Mouse (Mus musculus) retina, adult 2 months (tissue): ENCODE measurements at regions not wholly inside any gene's neighbourhood (a gene's known extent, or its start where the extent isn't known, plus 50 kb on each side); places are given as distances from the start of the nearest gene placed in this dataset.

Experiments
- DNase-seq: peaks from one replicate; pipeline ENCODE4 v3.0.0-alpha.2; 2012; ENCODE audit warnings: low read depth, low spot score

GRCm38 (mm10) chr13:101019272-101019676 lies 186.0 kb upstream of the Slc30a5 start:
- no peak for DNase-seq

- no peak for DNase-seq
These were observed 183.8 kb upstream of the Slc30a5 start for GRCm38 (mm10) chr13:101017041-101017440.

- DNase-seq, result no peak
These were observed 183.0 kb upstream of the Slc30a5 start for GRCm38 (mm10) chr13:101016181-101016580.

GRCm38 (mm10) chr13:101015435-101015834 lies 182.2 kb upstream of the Slc30a5 start:
- DNase-seq, result no peak

DNA sequence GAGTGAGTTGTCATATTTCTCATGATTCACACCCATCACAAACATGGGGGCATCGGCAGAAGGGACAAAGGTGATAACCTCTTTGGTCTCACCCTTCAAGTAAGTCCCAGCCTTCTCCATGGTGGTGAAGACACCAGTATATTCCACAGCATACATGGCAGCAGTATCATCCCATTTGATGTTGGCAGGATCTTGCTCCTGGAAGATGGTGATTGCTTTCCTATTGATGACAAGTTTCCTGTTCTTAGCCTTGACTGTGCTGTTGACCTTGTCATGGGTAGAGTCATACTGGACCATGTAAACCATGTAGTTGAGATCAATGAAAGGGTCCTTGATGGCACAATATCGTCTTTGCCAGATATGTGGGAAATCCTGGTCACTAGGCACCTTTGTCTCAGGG lies 180.4 kb upstream of the Slc30a5 start:
- no peak for DNase-seq

DNA sequence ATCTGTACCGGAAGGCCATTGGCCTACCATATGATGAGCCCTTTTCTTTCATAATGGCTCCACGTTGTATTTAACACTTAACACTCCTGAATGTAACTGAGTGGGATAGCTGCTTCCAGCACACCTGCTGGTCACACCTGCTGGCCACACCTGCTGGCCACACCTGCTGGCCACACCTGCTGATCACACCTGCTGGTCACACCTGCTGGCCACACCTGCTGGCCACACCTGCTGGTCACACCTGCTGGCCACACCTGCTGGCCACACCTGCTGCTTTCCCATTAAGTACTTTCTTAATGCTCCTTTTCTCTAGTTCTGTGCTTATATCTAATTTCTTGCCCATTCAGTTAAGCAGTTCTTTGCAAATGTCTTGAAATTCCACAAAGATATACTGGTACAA lies 157.4 kb upstream of the Slc30a5 start:
- DNase-seq, result no peak

- DNase-seq, result no peak
These were observed 155.7 kb upstream of the Slc30a5 start for GRCm38 (mm10) chr13:100988671-100989531.

GRCm38 (mm10) chr13:100988116-100988515 lies 154.9 kb upstream of the Slc30a5 start:
- no peak for DNase-seq

GRCm38 (mm10) chr13:100975741-100976140 lies 142.5 kb upstream of the Slc30a5 start:
- no peak for DNase-seq

- DNase-seq, result no peak
These were observed 138.1 kb upstream of the Slc30a5 start for GRCm38 (mm10) chr13:100971080-100972017.

- DNase-seq, result no peak
These were observed 129.7 kb upstream of the Slc30a5 start for GRCm38 (mm10) chr13:100962811-100963540.

GRCm38 (mm10) chr13:100954598-100955251 lies 121.5 kb upstream of the Slc30a5 start:
- no peak for DNase-seq

- no peak for DNase-seq
These were observed 120.9 kb upstream of the Slc30a5 start for GRCm38 (mm10) chr13:100954106-100954505.

- no peak for DNase-seq
These were observed 117.9 kb upstream of the Slc30a5 start for GRCm38 (mm10) chr13:100951185-100951508.

- no peak for DNase-seq
These were observed 117.3 kb upstream of the Slc30a5 start for GRCm38 (mm10) chr13:100950348-100951184.

GRCm38 (mm10) chr13:100943206-100943848 lies 110.1 kb upstream of the Slc30a5 start:
- DNase-seq, result no peak

DNA sequence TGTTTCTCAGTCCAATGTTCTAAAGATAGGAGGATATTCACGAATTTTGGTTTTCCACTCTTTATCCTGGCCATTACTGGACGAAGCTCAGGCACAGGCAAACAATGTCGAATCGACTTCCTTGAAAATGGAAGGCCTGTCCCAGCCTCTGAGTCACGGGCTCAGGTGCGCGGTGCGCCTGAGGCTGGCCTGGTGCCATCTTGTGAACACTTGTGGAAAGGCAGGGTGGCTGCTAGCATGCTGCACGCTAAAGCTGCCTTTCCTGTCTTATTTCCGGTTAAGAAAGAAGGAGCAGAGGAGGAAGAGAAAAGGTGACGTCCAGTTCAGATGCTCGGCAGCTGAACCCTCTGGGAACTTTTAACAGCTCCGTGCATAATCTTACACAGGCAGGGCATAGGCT lies 107.6 kb upstream of the Slc30a5 start:
- DNase-seq, result no peak

DNA sequence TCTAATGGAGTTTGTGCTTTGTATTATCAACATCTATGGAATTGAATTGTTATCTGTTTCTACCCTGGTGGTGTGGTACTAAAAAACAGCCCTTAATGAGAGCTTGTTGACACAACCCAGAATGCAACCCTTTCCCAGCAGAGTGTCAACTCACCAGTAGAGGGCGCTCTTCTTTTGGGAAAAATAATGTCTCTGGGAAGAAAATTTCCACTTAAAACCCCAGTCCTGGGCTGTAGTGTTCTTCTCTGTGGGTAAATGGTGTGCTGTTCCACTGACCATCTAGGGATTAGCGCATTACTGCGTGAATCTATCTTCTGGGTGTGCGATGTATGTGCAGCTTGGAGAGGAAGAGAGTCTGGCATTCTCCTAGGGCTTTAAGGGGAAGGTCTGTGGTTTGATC lies 106.5 kb upstream of the Slc30a5 start:
- peak; percentile 23 for DNase-seq

DNA sequence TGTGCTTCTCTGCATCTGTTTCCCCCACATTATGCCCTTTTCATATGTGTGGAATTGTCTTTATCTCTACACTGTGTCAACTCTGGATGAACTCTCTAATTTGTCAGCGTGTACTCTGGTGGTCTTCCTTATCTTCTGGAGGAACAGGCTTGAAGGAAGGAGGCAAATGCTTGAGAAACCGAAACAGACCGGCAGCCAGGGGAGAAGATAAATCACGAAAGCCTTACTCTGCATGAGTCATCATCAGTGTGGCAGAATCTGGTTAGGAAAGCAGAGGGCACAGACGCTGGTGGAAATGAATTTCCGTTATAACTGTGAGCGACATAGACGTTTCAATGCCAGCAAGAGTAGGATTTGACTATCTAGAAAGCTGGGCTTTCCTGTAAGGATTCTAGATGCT lies 100.0 kb upstream of the Slc30a5 start:
- no peak for DNase-seq

DNA sequence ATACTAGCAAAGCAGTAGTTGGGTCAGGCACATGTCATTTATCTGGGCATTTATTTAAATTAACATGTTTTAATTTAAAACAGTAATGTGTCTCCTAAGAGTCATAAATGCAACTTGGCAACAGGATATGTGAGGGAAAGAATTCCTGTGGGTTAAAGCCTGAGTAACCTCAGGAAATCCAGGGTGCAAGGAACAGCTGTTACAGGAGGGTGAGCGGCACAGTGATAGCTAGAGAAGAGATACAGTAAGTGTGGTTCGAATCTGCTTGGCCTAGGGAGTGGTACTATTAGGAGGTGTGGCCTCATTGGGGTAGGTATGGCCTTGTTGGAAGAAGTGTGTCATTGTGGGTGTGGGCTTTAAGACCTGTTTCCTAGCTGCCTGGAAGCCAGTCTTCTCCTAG lies 66.3 kb upstream of the Slc30a5 start:
- no peak for DNase-seq
